In the genomic region with DNA sequence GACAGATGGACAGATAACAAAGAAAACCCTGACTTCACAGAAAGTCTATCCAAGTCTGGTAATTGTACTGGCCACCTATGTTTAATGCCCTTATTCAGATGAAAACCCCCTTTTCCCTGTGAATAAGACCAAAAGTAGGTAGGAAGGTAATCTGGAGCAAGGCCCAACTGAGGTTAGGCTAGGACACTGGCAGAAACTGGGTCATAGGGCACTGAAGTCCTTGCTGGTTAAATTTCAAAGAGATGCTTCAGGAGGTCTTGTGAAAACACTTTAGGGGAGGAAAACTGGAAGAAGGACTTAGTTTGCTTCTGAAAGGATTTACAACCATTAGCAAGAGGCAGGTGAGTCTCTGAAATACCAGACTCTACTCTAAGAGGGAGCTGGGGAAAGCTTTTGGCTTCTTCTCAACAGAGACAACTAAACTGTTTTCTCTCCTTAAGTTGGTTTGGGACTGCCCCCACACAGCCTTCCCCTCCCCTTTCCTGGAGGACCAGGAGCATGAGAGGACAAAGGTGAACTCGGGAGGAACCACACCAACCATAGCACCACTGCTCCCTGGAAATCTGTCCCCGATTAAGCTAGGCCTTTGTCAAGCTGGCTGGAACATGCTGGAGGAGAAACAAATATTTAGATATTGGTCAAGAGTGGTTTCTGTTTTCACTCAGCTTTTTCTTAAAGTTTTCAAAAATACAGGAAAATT, we compare ENCODE assay signal across 26 mouse cellular contexts. TPM values are rescaled to one million over a fixed set of nuclear protein-coding genes. Genes with fewer than 3 reads are reported as not detected.
DNase-seq lines count a peak whose midpoint lies in the region; ATAC-seq and TF ChIP-seq lines count a peak whose summit lies in the region.
"Had no signal": no experiment of that assay in that cellular context is flagged by ENCODE, and none has a peak within 500 bp of the region (broad histone marks: within the 10 kb centered on the region; RNA-seq: fewer than 3 reads in every experiment).

No protein-coding gene starts in this region.

- DNase-seq in embryonic facial prominence, embryonic 14.5 days (ENCODE audit: low spot score): no peak
- no peak for DNase-seq in embryonic facial prominence, embryonic 10.5 days (ENCODE audit: low spot score)
- DNase-seq in layer of hippocampus, adult 2 months (ENCODE audit: low spot score in 2 of 2): no peak
- DNase-seq in layer of hippocampus, adult 11-12 months (ENCODE audit: low spot score): no peak
- peak; percentile 45 for DNase-seq in kidney, postnatal 10 days
- peak; percentile 31 for DNase-seq in yolk sac, embryonic 10.5 days (ENCODE audit: low spot score)
- no peak for DNase-seq in T-cell, adult 2 months (ENCODE audit: low spot score)
- no peak for DNase-seq in midbrain, embryonic 14.5 days
- DNase-seq: adrenal gland, postnatal 14 days; B cell, adult 2 months; cerebellum, adult 18-20 months; cerebellum, adult 9-11 months; cerebellum, postnatal 36 days; gastrocnemius, postnatal 36 days; heart, adult 2 months; heart, postnatal 14 days had no signal

- H3K36me3 ChIP-seq in embryonic facial prominence, embryonic 14.5 days (ENCODE audit: control insufficient read depth, insufficient read depth, low read length): no peaks in the 10 kb centered on the region
- no peaks in the 10 kb centered on the region for H3K36me3 ChIP-seq in embryonic facial prominence, embryonic 10.5 days (replicated peaks)
- H3K36me3 ChIP-seq in midbrain, embryonic 14.5 days (ENCODE audit: control insufficient read depth, insufficient read depth, low read length): no peaks in the 10 kb centered on the region
- H3K36me3 ChIP-seq: embryonic facial prominence, embryonic 15.5 days; forebrain, embryonic 15.5 days; heart, embryonic 15.5 days; hindbrain, embryonic 13.5 days had no signal

- no peak for TF ChIP-seq CTCF in layer of hippocampus, adult 2 months (conservative IDR thresholded peaks at IDR 0.05)

- H3K27me3 ChIP-seq in embryonic facial prominence, embryonic 14.5 days (replicated peaks; ENCODE audit: control insufficient read depth, insufficient read depth, low read length): no peaks in the 10 kb centered on the region
- no peaks in the 10 kb centered on the region for H3K27me3 ChIP-seq in embryonic facial prominence, embryonic 10.5 days (replicated peaks; ENCODE audit: low read depth, poor library complexity, severe bottlenecking)
- H3K27me3 ChIP-seq in midbrain, embryonic 14.5 days (ENCODE audit: control insufficient read depth, insufficient read depth, low read length): no peaks in the 10 kb centered on the region
- H3K27me3 ChIP-seq: embryonic facial prominence, embryonic 15.5 days; forebrain, embryonic 15.5 days; heart, embryonic 15.5 days; hindbrain, embryonic 13.5 days had no signal

- WGBS in embryonic facial prominence, embryonic 14.5 days: 48% methylated on average over 2 of the region's 2 CpGs
- 56% methylated on average over 2 of the region's 2 CpGs for WGBS in embryonic facial prominence, embryonic 10.5 days
- WGBS in midbrain, embryonic 14.5 days: 67% methylated on average over 2 of the region's 2 CpGs

- H3K27ac ChIP-seq in embryonic facial prominence, embryonic 14.5 days (replicated peaks; ENCODE audit: low read depth, low read length): no peak overlapping the region
- no peak overlapping the region for H3K27ac ChIP-seq in embryonic facial prominence, embryonic 10.5 days (replicated peaks)
- peak overlapping the region; percentile 61; the same call in 1 of the 2 replicates for H3K27ac ChIP-seq in layer of hippocampus, adult 2 months
- H3K27ac ChIP-seq in midbrain, embryonic 14.5 days (replicated peaks; ENCODE audit: low read depth, low read length): no peak overlapping the region
- H3K27ac ChIP-seq: embryonic facial prominence, embryonic 15.5 days; forebrain, embryonic 15.5 days; heart, adult 2 months; heart, embryonic 15.5 days; hindbrain, embryonic 13.5 days had no signal

- H3K4me2 ChIP-seq in embryonic facial prominence, embryonic 14.5 days (ENCODE audit: low read depth, low read length): no peak overlapping the region
- H3K4me2 ChIP-seq in midbrain, embryonic 14.5 days (ENCODE audit: low read length): no peak overlapping the region

- H3K9me3 ChIP-seq in embryonic facial prominence, embryonic 14.5 days (ENCODE audit: control insufficient read depth, low read length): no peaks in the 10 kb centered on the region
- no peaks in the 10 kb centered on the region for H3K9me3 ChIP-seq in embryonic facial prominence, embryonic 10.5 days
- no peaks in the 10 kb centered on the region for H3K9me3 ChIP-seq in midbrain, embryonic 14.5 days (ENCODE audit: control insufficient read depth, low read length)
- H3K9me3 ChIP-seq: embryonic facial prominence, embryonic 15.5 days; forebrain, embryonic 15.5 days; heart, embryonic 15.5 days; hindbrain, embryonic 13.5 days had no signal

- peak overlapping the region; percentile 55; the same call in 1 of the 2 replicates for H3K9ac ChIP-seq in embryonic facial prominence, embryonic 14.5 days (ENCODE audit: low read depth, low read length)
- no peak overlapping the region for H3K9ac ChIP-seq in midbrain, embryonic 14.5 days (replicated peaks; ENCODE audit: low read length)
- H3K9ac ChIP-seq: embryonic facial prominence, embryonic 15.5 days; forebrain, embryonic 15.5 days had no signal

- ATAC-seq in embryonic facial prominence, embryonic 14.5 days (ENCODE audit: low read depth): no peak
- ATAC-seq in midbrain, embryonic 14.5 days (ENCODE audit: low FRiP score, low TSS enrichment): no peak
- ATAC-seq: activated CD4-positive, CD25-positive, alpha-beta regulatory T cell, adult 4 months; forebrain, embryonic 15.5 days had no signal

- no peak overlapping the region for H3K4me3 ChIP-seq in embryonic facial prominence, embryonic 14.5 days (ENCODE audit: low read depth, low read length)
- H3K4me3 ChIP-seq in embryonic facial prominence, embryonic 10.5 days: no peak overlapping the region
- H3K4me3 ChIP-seq in layer of hippocampus, adult 2 months: no peak overlapping the region
- no peak overlapping the region for H3K4me3 ChIP-seq in midbrain, embryonic 14.5 days (replicated peaks; ENCODE audit: low read depth, low read length)
- H3K4me3 ChIP-seq: erythroblast, embryonic 14.5 days had no signal

- H3K4me1 ChIP-seq in embryonic facial prominence, embryonic 14.5 days (ENCODE audit: control insufficient read depth, insufficient read depth, low read length): no peaks in the 10 kb centered on the region
- peaks cover 8% of the 10 kb centered on the region; the same call in 1 of the 2 replicates for H3K4me1 ChIP-seq in embryonic facial prominence, embryonic 10.5 days
- H3K4me1 ChIP-seq in midbrain, embryonic 14.5 days (ENCODE audit: control insufficient read depth, insufficient read depth, low read length): no peaks in the 10 kb centered on the region

RNA-seq across cellular contexts. Expression of a gene that starts 20.6 kb away (rescaled TPM):
- polyA plus RNA-seq in embryonic facial prominence, embryonic 14.5 days (2014; fragmentation: Nextera tagmentation; extraction: Ambion mirVana): 0.59 and 1.3 TPM in 2 replicates
- not detected in 2 replicates for polyA plus RNA-seq in embryonic facial prominence, embryonic 10.5 days (2016; fragmentation: Nextera tagmentation; extraction: Ambion mirVana)
- total RNA-seq in layer of hippocampus, adult 2 months (2021): 1 to 10 TPM; 6.6 to 9.7 TPM
- polyA plus RNA-seq in midbrain, embryonic 14.5 days (2014; fragmentation: Nextera tagmentation; extraction: Ambion mirVana): 4.5 and 6.4 TPM in 2 replicates
- total RNA-seq: gastrocnemius, adult 8-10 months; gastrocnemius, postnatal 36 days; heart, adult 2 months; hematopoietic stem cell, adult 5-6 weeks; MEL had no signal
- polyA plus RNA-seq: erythroblast, embryonic 14.5 days had no signal

RNA-seq across cellular contexts. Expression of a gene that starts 47.3 kb away (rescaled TPM):
- 0.67 and 1.1 TPM in 2 replicates for polyA plus RNA-seq in embryonic facial prominence, embryonic 14.5 days (2014; fragmentation: Nextera tagmentation; extraction: Ambion mirVana)
- 0.10 and 0.24 TPM in 2 replicates for polyA plus RNA-seq in embryonic facial prominence, embryonic 10.5 days (2016; fragmentation: Nextera tagmentation; extraction: Ambion mirVana)
- 1 to 10 TPM; 2.2 to 2.8 TPM for total RNA-seq in layer of hippocampus, adult 2 months (2021)
- 8.0 TPM in 1 of 2 replicates, not detected in the other for polyA plus RNA-seq in midbrain, embryonic 14.5 days (2014; fragmentation: Nextera tagmentation; extraction: Ambion mirVana)
- total RNA-seq: adrenal gland, postnatal 14 days; gastrocnemius, adult 8-10 months; gastrocnemius, postnatal 36 days; heart, adult 2 months; heart, postnatal 14 days; hematopoietic stem cell, adult 5-6 weeks; MEL had no signal
- polyA plus RNA-seq: activated CD4-positive, CD25-positive, alpha-beta regulatory T cell, adult 4 months; erythroblast, embryonic 14.5 days; heart, adult 2 months; heart, embryonic 11.5 days; heart, embryonic 15.5 days had no signal

Comparison
In these comparisons a context has a peak if more than half of its experiments do, and no peak if none do; other contexts are left out.
1. DNase-seq: peak in kidney, postnatal 10 days (single experiment) and yolk sac, embryonic 10.5 days (single experiment); none in embryonic facial prominence, embryonic 14.5 days (single experiment), embryonic facial prominence, embryonic 10.5 days (single experiment), layer of hippocampus, adult 2 months (0 of 2), layer of hippocampus, adult 11-12 months (single experiment), T-cell, adult 2 months (single experiment) and midbrain, embryonic 14.5 days (single experiment).